Mouse (Mus musculus): ENCODE data around the gene Ap5z1.

Ap5z1 gene

DNA sequence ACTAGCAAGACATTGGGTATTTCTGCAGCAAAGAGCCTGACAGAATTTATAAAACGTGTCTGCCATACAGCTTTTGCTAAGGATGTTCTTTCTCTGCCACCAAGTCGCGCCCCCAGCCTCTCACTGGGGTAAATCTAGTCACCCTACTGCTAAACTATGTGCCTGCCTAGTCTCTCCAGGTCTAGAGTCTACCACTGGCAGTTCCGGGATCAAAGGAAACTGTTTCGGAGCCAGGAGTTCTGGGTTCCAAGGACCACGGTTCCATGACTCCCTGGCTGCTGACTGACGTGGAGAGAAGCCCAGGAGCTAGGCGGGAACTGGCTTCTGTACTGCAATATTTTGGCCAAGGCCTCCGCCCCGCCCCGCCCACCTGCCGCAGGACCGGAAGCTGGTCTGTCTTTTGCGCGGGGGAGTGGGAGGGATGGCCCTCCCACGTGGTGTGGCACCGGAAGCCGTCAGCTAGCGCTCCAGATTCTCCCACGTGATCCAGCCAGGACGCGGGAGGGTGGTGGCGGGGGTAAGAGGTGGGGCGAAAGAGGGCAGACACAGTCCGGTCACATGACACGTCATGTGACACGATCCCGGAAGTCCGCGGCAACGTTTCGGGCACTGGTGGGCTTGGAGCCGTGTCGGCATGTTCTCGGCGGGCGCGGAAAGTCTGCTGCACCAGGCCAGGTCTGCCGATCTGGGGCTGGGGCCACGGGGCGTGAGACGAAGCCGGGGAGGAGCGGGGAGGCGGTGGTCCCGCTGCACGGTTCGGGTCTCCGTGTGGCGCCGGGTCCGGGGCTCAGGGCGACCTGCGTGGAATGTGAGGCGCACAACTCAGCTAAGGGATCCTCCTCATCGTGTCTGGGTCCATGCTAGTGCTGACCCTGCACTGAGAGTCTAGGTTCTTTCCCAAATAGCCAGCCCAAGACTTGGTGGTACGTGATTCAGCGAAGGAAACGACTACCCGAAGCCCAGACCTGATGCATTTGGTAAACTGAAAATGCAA lies at the start of gene Ap5z1:
TSS of gene Ap5z1 (plus strand) at position 484 of the 994 bp plus-strand sequence.
- DNase-seq (ENCODE audit: low spot score in 2 of 2) = peak; percentile 78 to 94

DNA sequence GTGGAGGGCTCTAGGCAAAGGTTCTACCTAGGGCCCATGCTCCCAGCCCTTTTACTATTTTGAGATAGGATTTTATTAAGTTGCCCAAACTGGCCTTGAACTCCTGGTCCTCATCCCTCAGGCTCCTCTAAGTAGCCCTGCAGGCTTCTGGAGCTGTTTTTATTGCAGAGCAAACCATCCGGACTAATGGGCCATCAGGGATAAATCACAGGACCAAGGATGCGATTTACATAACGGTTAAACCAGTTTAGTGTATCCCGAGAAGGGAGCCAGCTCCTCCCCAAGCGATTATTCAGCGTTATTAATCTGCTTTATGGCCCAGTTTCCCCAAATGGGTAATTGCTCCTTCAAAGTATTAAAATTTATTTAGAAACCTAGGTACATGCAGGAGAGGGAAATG lies 48.3 kb upstream of the Ap5z1 start:
- no peak for DNase-seq (ENCODE audit: low spot score in 2 of 2)

DNA sequence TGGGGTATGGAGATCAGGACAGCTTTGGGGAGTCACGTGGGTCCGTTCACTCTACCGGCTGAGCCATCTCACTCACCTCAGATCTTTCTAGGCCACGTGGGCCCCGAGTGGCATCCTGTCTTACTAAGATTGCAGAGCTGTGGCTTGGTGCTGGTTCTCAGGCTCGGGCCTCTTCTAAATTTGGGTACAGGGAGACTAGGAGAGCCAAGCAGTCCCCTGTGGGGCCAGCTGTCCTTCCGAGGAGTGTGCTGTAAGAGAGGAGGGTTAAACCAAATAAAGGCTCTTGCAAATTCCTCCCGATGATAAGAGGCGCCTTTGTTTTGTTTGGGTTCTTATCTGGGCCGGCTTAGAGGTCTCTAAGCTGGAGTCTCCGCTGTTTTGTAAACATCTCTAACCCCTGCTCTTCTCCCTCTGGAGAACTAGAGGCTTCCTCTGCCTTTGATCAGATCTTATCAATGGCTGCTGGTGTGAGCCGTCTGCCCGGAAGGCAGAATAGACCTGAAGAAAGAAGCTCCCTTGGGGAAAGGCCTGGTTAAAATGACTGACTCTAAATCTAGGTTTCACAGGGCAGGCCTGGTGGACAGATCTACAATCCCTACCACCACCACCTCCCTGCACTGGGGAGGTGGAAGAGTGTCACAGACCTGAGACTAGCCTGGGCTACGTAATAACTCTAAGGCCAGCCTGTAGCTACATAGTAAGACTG lies 47.5 kb upstream of the Ap5z1 start:
- no peak for DNase-seq (ENCODE audit: low spot score in 2 of 2)

DNA sequence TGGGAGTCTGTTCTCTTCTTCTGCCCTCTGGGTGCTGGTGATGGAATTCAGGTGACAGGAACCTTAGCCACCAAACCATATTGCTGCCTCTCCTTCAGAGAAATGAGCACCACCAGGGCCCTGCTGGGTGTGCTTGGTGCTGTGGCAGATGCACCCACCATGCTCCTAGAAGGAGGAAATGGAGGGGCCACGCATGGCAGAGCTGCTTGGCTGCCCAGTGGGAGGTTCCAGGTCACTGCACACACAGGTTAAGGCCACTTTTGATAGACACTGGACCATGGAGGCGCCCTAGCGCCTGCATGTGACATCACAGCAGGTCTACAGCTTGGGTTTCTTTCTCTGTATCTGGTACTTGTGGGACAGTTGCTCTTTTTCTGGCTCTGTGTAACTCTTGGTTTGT lies 46.6 kb upstream of the Ap5z1 start:
- DNase-seq (ENCODE audit: low spot score in 2 of 2) = no peak

DNA sequence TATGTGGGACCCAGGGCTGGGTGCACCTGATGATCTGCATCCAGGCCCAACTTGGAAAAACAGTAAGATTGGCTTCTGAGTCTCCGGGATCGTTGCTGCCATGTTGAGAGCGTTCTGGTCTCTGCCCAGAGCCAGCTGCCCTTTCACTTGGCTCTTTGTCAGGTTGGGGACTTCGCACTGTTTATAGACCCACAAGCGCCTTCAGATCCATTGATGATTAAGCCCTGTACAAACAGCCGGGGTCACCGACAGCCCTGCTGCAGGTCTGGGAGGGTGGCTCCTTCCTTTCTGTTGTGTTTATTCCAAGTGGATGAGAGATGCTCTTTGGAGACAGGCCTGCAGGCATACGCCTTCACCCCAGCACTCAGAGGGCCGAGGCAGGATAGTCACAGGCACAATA lies 45.9 kb upstream of the Ap5z1 start:
- no peak for DNase-seq (ENCODE audit: low spot score in 2 of 2)

DNA sequence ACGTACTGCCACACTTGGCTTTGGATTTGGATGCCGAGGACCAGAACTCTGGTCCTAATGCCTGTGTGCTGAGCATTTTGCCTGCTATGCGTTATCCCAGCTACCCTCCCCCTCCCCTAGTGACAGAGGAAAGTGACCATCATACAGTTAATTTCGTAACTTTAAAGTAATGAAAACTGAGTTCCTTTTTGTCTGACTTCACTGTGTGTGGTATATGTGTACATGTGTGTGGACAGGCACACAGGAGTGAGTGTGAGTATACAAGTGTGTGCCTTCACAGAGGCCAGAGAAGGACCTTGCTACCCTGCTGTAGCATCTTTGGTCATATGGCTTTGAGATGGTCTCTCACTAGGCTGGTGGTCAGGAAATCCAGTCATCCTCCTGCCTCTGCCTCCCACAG lies 45.3 kb upstream of the Ap5z1 start:
- no peak for DNase-seq (ENCODE audit: low spot score in 2 of 2)

GRCm38 (mm10) chr5:142420317-142420716 lies 43.4 kb upstream of the Ap5z1 start:
- no peak for DNase-seq (ENCODE audit: low spot score in 2 of 2)

DNA sequence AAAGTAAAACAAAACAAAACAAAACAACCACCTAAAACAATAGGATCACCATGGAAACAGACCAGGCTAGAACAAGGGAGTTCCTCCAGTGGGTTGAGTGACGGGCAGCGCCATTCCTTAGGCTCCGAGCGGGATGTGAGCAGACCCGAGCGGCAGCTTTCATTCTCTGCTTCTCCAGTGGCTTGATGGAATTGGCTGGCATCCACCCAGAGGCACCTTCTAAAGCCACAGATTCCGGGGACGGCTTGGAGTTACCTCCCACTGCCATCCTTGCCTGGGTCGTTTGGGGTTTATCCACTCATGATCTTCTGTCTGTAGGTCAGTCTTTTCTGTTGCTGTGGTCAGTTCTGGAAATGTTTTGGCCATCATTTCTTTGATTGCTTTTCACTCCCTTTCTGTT lies 42.8 kb upstream of the Ap5z1 start:
- no peak for DNase-seq (ENCODE audit: low spot score in 2 of 2)

- no peak for DNase-seq (ENCODE audit: low spot score in 2 of 2)
Measured at GRCm38 (mm10) chr5:142421886-142422285, 41.9 kb upstream of the Ap5z1 start.

DNA sequence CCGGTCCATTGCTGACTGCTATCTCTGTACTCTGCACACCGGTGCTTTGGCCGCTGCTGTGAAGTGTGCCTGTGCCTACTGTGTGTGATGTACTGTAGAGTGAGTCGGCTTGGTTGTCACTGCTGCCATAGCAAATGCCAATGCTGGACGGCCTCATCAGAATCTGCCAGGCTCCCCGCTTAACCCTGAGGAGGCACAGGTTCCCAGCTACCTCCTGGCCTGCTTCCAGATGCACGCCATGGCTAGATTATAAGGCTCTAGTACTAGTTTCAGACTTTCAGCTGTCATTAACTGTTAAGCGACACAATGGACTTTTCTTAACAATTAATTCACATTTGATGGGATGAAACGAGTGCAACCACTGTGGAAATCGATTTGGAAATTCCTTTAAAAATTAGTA lies 40.6 kb upstream of the Ap5z1 start:
- DNase-seq (ENCODE audit: low spot score in 2 of 2) = no peak

DNA sequence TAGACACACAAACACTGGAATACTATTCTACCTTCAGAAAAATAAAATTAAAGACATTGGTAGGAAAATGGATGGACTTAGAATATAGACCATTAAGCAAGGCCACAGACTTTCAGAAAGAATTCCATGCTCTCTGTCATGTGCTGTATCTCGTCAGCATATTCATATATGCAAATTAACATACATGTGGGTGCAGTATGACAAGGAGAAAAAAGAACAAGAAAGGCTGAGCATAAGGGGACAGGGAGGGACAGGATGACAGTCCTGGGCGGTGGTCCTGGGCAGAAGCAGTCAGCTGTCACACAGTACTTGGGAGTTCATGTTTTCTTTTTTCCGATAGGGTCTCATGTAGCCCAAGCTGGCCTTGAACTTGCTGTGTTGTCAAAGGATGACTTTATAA lies 40.0 kb upstream of the Ap5z1 start:
- DNase-seq (ENCODE audit: low spot score in 2 of 2) = no peak

DNA sequence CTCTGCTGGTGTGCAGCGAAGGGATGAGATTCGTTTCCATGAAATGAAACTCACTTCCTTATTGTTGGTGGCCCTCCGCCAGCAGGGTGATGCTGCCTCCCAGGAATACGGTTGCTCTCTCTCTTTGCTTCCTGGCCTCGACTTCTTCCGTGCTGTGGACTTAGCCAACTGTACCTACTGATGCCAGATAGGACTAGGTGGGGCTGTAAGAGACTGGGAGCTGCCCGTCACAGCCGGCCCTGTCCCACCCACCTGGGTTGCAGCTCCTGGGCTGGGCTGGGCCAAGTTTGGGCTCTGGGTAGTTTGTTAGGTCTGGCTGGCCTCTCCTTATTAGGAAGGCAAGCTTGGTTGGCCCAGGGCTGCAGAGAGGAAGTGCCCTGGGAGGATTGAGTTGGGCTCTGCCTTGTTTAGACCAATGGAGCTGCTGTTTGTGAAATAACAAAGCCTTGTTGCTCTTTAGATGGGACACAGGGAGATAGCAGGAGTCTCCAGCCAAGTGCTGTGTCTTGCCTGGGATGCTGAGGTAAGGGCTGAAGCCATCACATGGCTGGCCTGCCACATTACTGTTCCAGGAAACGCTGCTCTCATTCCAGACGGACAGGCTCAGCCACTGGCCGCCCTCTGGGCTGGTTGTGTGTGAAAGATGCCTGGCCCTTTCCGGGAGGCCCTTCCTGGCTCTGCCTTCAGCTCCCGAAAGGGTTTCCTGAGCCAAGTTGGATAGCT lies 39.0 kb upstream of the Ap5z1 start:
- DNase-seq (ENCODE audit: low spot score in 2 of 2) = peak in 1 of 2 experiments; percentile 21

DNA sequence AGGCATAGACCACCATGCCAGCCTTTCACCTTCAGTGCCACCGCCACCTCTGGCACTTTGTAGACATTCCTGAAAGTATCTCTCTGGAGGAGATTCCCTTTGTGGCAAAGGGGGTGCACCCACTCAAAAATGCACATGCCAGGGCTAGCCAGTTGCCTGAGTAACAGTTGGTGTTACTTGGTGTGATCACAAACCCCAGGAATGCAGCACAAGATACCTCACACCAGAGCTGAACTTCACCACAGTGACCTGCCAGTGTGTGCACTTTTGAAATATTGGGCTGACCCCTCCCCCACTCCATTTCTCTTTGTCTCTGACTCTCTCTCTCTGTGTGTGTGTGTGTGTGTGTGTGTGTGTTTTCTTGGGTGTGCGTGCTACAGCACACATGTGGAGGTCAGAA lies 37.3 kb upstream of the Ap5z1 start:
- DNase-seq (ENCODE audit: low spot score in 2 of 2) = no peak

DNA sequence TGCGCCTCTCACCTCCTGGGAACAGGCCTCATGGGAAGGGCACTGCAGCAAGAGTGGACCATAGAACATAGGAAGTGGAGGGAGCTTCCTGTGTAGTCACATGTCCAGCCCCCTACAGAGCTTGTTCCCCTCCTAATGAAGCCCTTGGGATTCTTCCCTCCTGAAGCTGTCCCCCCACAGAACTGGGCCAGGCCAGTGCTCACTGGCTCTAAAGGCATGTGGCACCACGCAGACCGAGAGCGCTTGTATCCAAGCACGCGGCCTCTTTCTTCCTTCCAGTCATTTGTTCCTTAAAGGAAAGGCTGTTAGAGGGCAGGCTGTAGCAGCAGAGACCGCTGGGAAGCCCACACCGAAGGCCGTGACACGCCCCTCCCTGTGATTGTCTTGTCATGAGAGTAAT lies 35.9 kb upstream of the Ap5z1 start:
- no peak for DNase-seq (ENCODE audit: low spot score in 2 of 2)

GRCm38 (mm10) chr5:142428691-142429090 lies 35.1 kb upstream of the Ap5z1 start:
- no peak for DNase-seq (ENCODE audit: low spot score in 2 of 2)

DNA sequence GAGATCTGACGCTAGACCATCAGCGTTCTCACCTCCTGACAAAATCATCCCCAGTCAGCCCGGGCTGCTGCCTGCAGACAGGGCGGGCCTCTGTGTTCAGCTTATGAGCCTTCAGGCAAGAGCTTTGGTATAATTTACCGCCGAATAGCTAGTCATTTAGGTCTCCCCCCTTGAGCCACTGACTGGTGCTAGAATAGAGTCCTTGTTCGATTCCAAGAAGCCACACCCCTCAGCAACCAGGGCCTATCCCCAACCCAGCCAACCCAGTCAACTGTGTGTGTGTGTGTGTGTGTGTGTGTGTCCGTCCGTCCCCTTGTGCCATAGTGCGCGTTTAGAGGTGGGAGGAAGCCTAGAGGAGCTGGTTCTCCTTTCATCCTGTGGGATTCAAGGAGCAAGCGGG lies 32.7 kb upstream of the Ap5z1 start:
- no peak for DNase-seq (ENCODE audit: low spot score in 2 of 2)

- no peak for DNase-seq (ENCODE audit: low spot score in 2 of 2)
Measured at GRCm38 (mm10) chr5:142431811-142432434, 31.8 kb upstream of the Ap5z1 start.

- no peak for DNase-seq (ENCODE audit: low spot score in 2 of 2)
Measured at GRCm38 (mm10) chr5:142432695-142433094, 31.0 kb upstream of the Ap5z1 start.

- DNase-seq (ENCODE audit: low spot score in 2 of 2) = no peak
Measured at GRCm38 (mm10) chr5:142434052-142434451, 29.7 kb upstream of the Ap5z1 start.

- no peak for DNase-seq (ENCODE audit: low spot score in 2 of 2)
Measured at GRCm38 (mm10) chr5:142435736-142436135, 28.0 kb upstream of the Ap5z1 start.

GRCm38 (mm10) chr5:142438380-142438938 lies 25.3 kb upstream of the Ap5z1 start:
- DNase-seq (ENCODE audit: low spot score in 2 of 2) = no peak
